Mouse (Mus musculus) midbrain, embryonic 12.5 days (tissue): ENCODE results near the gene Fv1. TPM values are rescaled to one million over a fixed set of nuclear protein-coding genes. Genes with fewer than 3 reads are reported as not detected.
"Not testable (repeated sequence)": the region's sequence is repeated elsewhere in the genome, so short reads cannot be mapped to it uniquely, and the experiment has no call there.

Experiments
- ATAC-seq: fragments of 200-750 bp; cut with Nextera tagmentation; 2 replicates; pipeline ENCODE4 v1.8.0; 2017; ENCODE audit warnings: low read depth, moderate TSS enrichment, moderate library complexity; ENCODE audit not compliant: low FRiP score
- H3K27ac ChIP-seq: fragments of 300-500 bp; sonication (generic); replicated peaks from 2 replicates; pipeline ENCODE4 v1.5.1; 2016; ENCODE audit warnings: mild to moderate bottlenecking
- H3K27me3 ChIP-seq: fragments of 300-500 bp; sonication (generic); 2 replicates; pipeline ENCODE4 v1.6.1; 2016; ENCODE audit warnings: mild to moderate bottlenecking
- H3K36me3 ChIP-seq: fragments of 300-500 bp; sonication (generic); 2 replicates; pipeline ENCODE4 v1.6.1; 2016
- H3K4me1 ChIP-seq: fragments of 300-500 bp; sonication (generic); 2 replicates; pipeline ENCODE4 v1.6.1; 2016
- H3K4me2 ChIP-seq: fragments of 300-500 bp; sonication (generic); replicated peaks from 2 replicates; pipeline ENCODE4 v1.6.1; 2016; ENCODE audit warnings: mild to moderate bottlenecking, moderate library complexity
- H3K4me3 ChIP-seq: fragments of 300-500 bp; sonication (generic); 2 replicates; pipeline ENCODE4 v1.5.1; 2016; ENCODE audit warnings: mild to moderate bottlenecking
- H3K9ac ChIP-seq: fragments of 300-500 bp; sonication (generic); replicated peaks from 2 replicates; pipeline ENCODE4 v1.6.1; 2016; ENCODE audit warnings: mild to moderate bottlenecking, moderate library complexity
- H3K9me3 ChIP-seq: fragments of 300-500 bp; sonication (generic); 2 replicates; pipeline ENCODE4 v1.6.1; 2016; ENCODE audit warnings: mild to moderate bottlenecking
- WGBS: fragments of 180-500 bp; shearing (Covaris S2); methylation state at CpG from one replicate; pipeline ENCODE4 v1.1.7; 2016; 5-methylcytosine and 5-hydroxymethylcytosine counted together
- polyA plus RNA-seq: library from polyadenylated mRNA; unstranded; fragments of >200 nt; fragmentation: Nextera tagmentation; extraction: Ambion mirVana; gene quantifications from 2 replicates; pipeline ENCODE4 v1.2.1, GENCODE M21; 2016

Gene Fv1
- polyA plus RNA-seq, 1 experiment from 2014 or later, result 16.9 TPM

DNA sequence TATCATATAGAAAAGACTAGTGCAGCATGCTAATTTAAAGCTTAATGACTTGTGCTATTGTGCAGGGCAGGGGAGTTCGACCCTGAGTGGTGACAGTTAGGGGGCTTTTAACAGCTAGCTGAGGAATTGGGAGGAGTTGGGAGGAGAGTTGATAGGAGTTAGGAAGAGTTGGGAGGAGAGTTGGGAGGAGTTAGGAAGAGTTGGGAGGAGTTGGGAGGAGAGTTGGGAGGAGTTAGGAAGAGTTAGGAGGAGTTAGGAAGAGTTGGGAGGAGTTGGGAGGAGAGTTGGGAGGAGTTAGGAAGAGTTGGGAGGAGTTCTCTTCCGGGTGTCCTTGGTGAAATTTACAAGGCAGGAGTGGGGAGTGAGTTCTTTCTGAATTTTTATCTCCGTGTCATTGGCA is 2.0 kb upstream of the Fv1 start:
- not testable (repeated sequence) for H3K9ac ChIP-seq, ATAC-seq, H3K4me3 ChIP-seq, H3K27me3 ChIP-seq, H3K9me3 ChIP-seq, H3K27ac ChIP-seq, H3K4me2 ChIP-seq
- H3K36me3 ChIP-seq, result peaks cover 45% of the 10 kb centered on the region
- 61% methylated on average over 3 of the region's 3 CpGs for WGBS
- peaks cover 24% of the 10 kb centered on the region for H3K4me1 ChIP-seq

DNA sequence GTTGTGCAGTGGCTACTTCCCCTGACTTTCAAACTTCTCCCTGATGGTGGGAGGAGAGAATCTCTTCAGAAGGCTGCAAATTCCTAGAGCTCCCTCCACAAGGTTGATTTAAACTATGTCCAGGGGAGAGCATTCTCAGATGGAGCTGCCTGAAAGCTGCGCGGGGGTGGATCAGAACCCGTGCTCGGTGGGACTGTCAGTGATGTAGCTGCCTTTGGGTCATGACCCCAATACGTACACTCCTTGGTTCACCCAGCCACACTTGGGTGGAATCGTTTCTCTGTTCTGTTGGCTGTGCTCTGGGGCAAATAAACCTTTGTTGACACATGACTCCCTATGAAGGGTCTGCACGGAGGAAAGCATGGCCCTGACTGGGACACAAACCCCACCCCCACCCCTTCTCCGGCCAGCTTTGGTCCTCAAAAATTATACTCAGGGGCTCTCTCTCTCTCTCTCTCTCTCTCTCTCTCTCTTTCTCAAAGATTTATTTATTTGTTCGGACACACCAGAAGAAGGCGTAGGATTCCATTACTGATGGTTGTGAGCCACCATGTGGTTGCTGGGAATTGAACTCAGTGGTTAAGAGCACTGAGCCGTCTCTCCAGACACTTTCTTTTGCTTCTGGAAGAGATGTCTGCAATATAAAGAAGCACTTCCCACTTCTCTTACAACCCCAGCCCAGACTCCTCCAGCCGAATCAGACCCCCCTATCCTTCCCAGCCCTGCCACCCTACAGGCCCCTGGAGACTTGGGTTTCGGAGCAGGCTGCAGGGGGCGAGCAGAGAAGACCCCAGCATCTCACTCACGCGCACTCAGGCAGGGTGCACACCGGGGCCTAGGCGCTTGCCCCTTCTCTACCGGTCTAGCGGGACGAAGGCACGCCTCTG is 973 bp upstream of the Fv1 start:
- Histone ChIP-seq H3K36me3 (peaks cover 45% of the 10 kb centered on the region), H3K4me3 (peak overlapping the region; percentile 67), H3K9me3 (no peaks in the 10 kb centered on the region), H3K27ac (peak overlapping the region; percentile 79), H3K9ac (peak overlapping the region; percentile 67), H3K4me2 (peak overlapping the region; percentile 60), H3K4me1 (peaks cover 24% of the 10 kb centered on the region), H3K27me3 (no peaks in the 10 kb centered on the region)
- 6% methylated on average over 22 of the region's 22 CpGs for WGBS
- no peak for ATAC-seq

DNA sequence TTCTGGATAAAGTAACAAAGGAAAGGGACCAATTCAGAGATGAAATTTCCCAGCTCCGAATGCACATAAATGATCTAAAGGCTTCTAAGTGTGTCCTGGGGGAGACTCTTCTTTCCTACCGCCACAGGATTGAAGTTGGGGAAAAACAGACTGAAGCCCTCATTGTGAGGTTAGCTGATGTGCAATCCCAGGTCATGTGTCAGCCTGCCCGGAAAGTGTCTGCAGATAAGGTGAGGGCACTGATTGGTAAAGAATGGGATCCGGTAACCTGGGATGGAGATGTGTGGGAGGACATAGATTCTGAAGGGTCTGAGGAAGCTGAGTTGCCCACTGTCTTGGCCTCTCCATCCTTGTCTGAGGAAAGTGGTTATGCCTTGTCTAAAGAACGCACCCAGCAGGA is 459 bp downstream of the Fv1 start:
- H3K36me3 ChIP-seq, result peaks cover 49% of the 10 kb centered on the region
- peaks cover 24% of the 10 kb centered on the region for H3K4me1 ChIP-seq
- 0 out of 2 replicates have a peak overlapping the region, but pooled peaks have one; percentile 25 for H3K27ac ChIP-seq
- WGBS, result 10% methylated on average over 5 of the region's 5 CpGs
- peak overlapping the region; percentile 73 for H3K9ac ChIP-seq
- peak overlapping the region; percentile 67 for H3K4me3 ChIP-seq
- peak overlapping the region; percentile 88 for H3K4me2 ChIP-seq
- ATAC-seq, result no peak
- no peaks in the 10 kb centered on the region for H3K27me3 ChIP-seq
- no peaks in the 10 kb centered on the region for H3K9me3 ChIP-seq

DNA sequence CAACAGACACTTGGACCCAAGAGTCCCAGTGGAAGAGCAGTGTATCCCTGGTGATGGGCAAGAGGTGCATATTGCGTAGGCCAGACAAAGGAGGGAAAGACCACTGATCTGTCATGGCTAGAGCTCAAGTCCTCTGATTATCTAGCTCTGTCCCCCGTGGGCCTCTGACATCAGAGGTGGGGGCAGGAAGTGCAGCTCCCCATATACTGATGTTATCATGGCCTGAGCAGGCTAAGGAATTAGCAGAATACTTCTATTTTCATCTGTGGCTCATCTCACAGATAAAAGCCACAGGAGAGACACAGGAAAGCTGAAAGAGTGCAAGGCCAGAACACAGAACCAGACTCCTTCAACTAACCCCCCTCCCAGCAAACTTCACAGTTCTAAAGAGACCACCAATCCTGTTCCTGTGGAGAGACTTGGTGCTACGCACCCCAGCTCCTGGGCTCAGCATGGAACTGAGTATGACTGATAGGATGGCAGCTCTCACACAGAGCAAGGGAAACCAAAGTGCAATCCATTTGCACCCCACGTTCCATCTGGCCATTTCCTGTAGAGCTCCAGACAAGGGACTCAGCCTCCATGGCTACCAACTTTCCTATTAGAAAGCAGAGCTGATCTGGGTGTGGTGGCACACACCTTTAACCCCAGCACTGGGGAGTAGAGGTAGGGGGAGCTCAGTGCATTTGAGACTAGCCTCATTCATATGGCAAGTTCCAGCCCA is 7.2 kb downstream of the Fv1 start:
- Histone ChIP-seq H3K4me2 (no peak overlapping the region), H3K9ac (no peak overlapping the region), H3K36me3 (peaks cover 93% of the 10 kb centered on the region), H3K4me3 (no peak overlapping the region), H3K9me3 (no peaks in the 10 kb centered on the region), H3K27me3 (no peaks in the 10 kb centered on the region), H3K27ac (no peak overlapping the region), H3K4me1 (no peaks in the 10 kb centered on the region)
- 95% methylated on average over 4 of the region's 4 CpGs for WGBS
- ATAC-seq, result no peak

DNA sequence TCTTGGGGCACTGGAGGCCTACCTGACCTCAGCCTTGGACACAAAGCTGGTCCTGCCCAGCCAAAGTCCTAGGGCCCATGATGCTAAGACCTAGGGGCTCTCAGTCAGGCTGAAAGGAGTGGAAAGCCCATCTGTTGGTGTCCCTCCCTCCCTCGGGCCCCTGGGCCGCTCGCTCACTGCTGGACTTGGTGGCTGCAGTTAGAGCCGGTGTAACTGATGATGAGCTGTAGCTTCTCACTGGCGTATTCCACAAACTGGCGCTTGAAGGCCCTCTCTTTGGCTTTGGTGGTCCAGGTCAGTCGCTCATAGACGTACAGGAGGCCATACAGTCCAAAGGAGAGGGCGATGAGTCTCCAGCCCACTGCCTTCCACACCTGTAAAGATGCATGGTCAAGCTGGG is 9.8 kb downstream of the Fv1 start:
- H3K4me2 ChIP-seq, result no peak overlapping the region
- H3K9ac ChIP-seq, result no peak overlapping the region
- peaks cover 96% of the 10 kb centered on the region for H3K36me3 ChIP-seq
- no peak for ATAC-seq
- no peaks in the 10 kb centered on the region for H3K9me3 ChIP-seq
- H3K4me3 ChIP-seq, result no peak overlapping the region
- no peak overlapping the region for H3K27ac ChIP-seq
- 95% methylated on average over 9 of the region's 9 CpGs for WGBS
- no peaks in the 10 kb centered on the region for H3K4me1 ChIP-seq
- no peaks in the 10 kb centered on the region for H3K27me3 ChIP-seq

DNA sequence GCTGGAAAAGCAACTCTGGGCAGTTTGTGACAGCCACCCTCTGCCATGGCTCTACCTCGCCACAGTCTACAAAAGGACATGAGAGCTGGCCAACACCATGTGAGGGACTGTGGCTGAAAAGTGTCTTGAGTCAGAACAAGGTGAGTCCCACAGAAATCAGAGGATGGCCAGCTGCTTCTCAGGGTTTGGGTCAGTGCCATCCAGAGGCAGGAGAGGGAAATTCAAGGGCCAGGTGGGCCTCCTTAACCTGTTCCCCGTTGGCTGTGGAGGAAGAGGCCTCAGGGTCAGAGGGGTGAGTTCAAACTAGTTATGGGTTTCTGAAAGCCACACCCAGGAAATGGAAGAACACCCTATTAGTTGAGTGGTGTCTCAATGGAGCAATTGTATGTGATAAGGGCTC is 10.7 kb downstream of the Fv1 start:
- Histone ChIP-seq H3K27ac (no peak overlapping the region), H3K27me3 (no peaks in the 10 kb centered on the region), H3K4me2 (no peak overlapping the region), H3K36me3 (peaks cover 94% of the 10 kb centered on the region), H3K4me1 (no peaks in the 10 kb centered on the region), H3K4me3 (no peak overlapping the region), H3K9me3 (no peaks in the 10 kb centered on the region), H3K9ac (no peak overlapping the region)
- 77% methylated on average over 2 of the region's 2 CpGs for WGBS
- no peak for ATAC-seq

DNA sequence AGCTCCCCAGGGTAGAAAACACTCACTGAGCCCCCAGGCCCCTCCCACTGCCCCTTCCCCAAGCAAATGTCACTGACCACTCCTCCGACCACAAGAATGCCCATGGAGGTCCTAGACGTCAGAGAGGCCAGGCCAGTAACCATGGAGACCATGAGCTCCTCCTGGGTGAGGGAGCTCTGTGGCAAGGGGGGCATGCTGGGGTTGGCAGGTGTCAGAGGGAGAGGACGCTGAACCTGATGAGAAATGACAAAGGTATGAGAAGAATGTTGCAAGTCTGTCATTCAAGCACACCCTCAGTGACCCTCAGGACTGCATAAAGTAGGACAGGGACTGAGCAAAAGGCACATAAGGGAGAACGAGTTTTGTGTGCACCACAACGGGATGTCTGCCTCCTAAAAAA is 11.1 kb downstream of the Fv1 start:
- ATAC-seq, result no peak
- H3K4me3 ChIP-seq, result no peak overlapping the region
- H3K27me3 ChIP-seq, result no peaks in the 10 kb centered on the region
- H3K36me3 ChIP-seq, result peaks cover 94% of the 10 kb centered on the region
- no peak overlapping the region for H3K4me2 ChIP-seq
- no peak overlapping the region for H3K27ac ChIP-seq
- H3K9me3 ChIP-seq, result no peaks in the 10 kb centered on the region
- H3K9ac ChIP-seq, result no peak overlapping the region
- 55% methylated on average over 5 of the region's 5 CpGs for WGBS
- no peaks in the 10 kb centered on the region for H3K4me1 ChIP-seq

DNA sequence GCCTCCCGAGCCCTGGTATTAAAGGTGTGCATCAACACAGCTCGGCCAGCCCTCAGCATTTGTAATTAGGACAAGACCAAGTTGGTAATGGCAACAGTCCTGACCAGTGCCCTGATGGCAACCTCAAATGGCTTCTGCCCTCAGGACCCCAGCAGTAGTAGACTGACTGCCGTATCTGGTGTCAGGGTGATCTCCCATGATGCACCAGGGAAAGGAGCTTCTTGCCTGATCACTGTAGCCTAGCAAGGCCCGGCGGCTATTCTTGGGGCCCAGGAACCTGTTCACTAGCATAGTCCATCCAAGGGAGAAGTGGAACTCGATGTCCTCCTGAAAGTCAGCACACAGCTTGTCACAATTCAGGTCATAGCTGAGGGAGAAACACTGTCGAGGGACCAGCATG is 13.0 kb downstream of the Fv1 start:
- ATAC-seq, result no peak

DNA sequence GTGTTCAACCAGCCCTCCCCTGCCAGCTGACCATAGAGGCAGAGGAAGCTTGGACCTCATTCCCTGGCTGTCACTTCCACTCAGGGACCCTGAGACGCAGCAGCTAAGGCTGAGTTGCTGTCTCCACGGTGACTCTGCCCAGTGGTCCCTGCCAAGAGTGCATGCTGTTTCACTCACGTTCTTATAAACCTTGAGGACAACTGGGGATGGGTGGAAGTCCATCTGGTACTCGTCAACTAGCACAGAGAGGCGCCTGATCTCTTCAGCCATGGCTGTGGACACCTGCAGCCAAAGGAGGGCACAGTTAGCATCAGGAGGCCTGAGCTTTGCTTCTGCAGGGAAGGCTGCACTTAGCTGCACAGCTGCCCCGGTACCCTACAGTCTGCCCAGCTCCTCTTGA is 14.3 kb downstream of the Fv1 start:
- peaks cover 96% of the 10 kb centered on the region for H3K36me3 ChIP-seq
- ATAC-seq, result no peak

More for the DNA sequence above, 13.0 kb downstream of the Fv1 start:
- Histone ChIP-seq H3K9ac (no peak overlapping the region), H3K36me3 (peaks cover 94% of the 10 kb centered on the region), H3K4me2 (no peak overlapping the region), H3K27ac (no peak overlapping the region), H3K4me3 (no peak overlapping the region), H3K27me3 (no peaks in the 10 kb centered on the region), H3K9me3 (no peaks in the 10 kb centered on the region), H3K4me1 (no peaks in the 10 kb centered on the region)
- 96% methylated on average over 7 of the region's 7 CpGs for WGBS

DNA sequence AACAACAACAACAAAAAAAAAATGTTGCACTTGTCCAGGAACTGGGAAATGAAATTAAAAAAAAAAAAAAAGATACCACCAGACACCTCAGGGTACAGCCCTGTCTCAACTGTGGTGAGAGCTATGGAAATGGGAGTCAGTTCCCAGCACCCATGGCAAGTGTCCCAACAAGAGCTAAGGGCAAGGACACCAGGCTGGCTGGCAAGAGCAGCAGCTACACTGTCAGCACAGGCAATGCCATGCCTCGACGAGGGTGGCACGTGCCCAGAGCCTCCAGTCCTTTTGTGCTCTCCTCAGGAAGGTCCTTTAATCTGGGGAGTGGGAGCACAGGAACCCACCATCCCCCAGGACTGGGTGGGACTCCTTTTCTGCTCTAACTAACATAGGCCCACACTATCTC is 15.4 kb downstream of the Fv1 start:
- Histone ChIP-seq H3K4me3 (no peak overlapping the region), H3K9ac (no peak overlapping the region), H3K4me2 (no peak overlapping the region), H3K4me1 (no peaks in the 10 kb centered on the region), H3K9me3 (no peaks in the 10 kb centered on the region), H3K27me3 (no peaks in the 10 kb centered on the region), H3K36me3 (peaks cover 96% of the 10 kb centered on the region), H3K27ac (no peak overlapping the region)
- 92% methylated on average over 3 of the region's 3 CpGs for WGBS
- no peak for ATAC-seq

More for the DNA sequence above, 14.3 kb downstream of the Fv1 start:
- Histone ChIP-seq H3K27ac (no peak overlapping the region), H3K9ac (no peak overlapping the region), H3K27me3 (no peaks in the 10 kb centered on the region), H3K4me3 (no peak overlapping the region), H3K4me1 (no peaks in the 10 kb centered on the region), H3K4me2 (no peak overlapping the region), H3K9me3 (no peaks in the 10 kb centered on the region)
- WGBS, result 86% methylated on average over 6 of the region's 6 CpGs

DNA sequence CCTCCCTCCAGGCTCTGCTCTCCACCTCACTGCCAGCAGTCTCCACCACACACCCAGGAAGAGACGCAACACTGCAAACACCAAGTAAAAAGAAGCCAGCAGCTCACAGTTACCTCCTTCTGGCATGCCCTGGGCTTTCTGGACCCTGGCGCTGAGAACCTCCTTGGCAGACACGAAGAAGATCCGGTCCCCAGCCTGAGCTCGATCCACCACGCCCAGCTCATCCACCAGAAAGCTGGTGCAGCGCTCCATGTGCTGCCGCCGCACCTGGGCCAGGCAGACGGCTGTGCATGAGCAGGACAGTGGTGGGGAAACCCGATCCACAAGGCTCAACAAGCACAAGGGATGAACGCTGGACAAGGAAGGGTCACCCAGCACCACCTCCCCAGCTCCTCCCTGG is 17.4 kb downstream of the Fv1 start:
- 93% methylated on average over 12 of the region's 12 CpGs for WGBS
- Histone ChIP-seq H3K9me3 (no peaks in the 10 kb centered on the region), H3K4me3 (no peak overlapping the region), H3K27ac (no peak overlapping the region), H3K27me3 (no peaks in the 10 kb centered on the region), H3K36me3 (peaks cover 94% of the 10 kb centered on the region), H3K4me1 (no peaks in the 10 kb centered on the region), H3K9ac (no peak overlapping the region), H3K4me2 (no peak overlapping the region)
- no peak for ATAC-seq

DNA sequence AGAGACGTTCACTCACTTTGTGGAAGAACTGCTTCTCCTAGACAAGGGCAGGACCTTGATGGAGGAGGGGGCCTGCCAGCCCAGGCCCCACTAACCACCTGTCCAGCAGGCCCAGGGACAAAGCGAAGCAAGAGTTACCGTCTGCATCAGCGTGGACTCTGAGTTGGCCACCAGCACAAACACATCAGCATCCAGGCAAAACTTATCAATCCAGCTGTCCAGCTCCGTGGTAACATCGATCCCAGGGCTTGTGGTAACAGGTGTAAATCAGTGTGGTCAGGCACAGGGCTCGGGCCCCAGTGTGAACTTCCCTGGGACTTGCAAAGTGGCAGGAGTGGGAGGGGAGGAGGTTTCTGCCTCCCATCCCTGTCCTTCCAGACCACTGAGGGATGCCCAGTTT is 18.5 kb downstream of the Fv1 start:
- H3K9ac ChIP-seq, result no peak overlapping the region
- no peaks in the 10 kb centered on the region for H3K9me3 ChIP-seq
- no peak overlapping the region for H3K4me3 ChIP-seq
- WGBS, result 92% methylated on average over 7 of the region's 7 CpGs
- no peak overlapping the region for H3K4me2 ChIP-seq
- peaks cover 93% of the 10 kb centered on the region for H3K36me3 ChIP-seq
- no peak overlapping the region for H3K27ac ChIP-seq
- ATAC-seq, result no peak
- H3K27me3 ChIP-seq, result no peaks in the 10 kb centered on the region
- H3K4me1 ChIP-seq, result no peaks in the 10 kb centered on the region
